Mouse (Mus musculus) limb, embryonic 14.5 days (tissue): ENCODE results near the gene Tmem147. TPM values are rescaled to one million over a fixed set of nuclear protein-coding genes. Genes with fewer than 3 reads are reported as not detected.
A peak's percentile ranks its signal among the peaks of the same experiment; 100 is the strongest.

ENCODE experiments used
- ATAC-seq: fragments of 200-750 bp; cut with Nextera tagmentation; 2 replicates; pipeline ENCODE4 v1.8.0; 2017; ENCODE audit warnings: low read depth, moderate number of reproducible peaks, moderate TSS enrichment; ENCODE audit not compliant: low FRiP score
- DNase-seq: peaks from one replicate; pipeline ENCODE4 v3.0.0-alpha.2; 2015; ENCODE audit warnings: low spot score
- H3K27ac ChIP-seq: fragments of 300-500 bp; sonication (generic); replicated peaks from 2 replicates; pipeline ENCODE4 v1.5.1; 2014; ENCODE audit warnings: low read depth, mild to moderate bottlenecking, low read length, moderate library complexity, mixed read lengths
- H3K27me3 ChIP-seq: fragments of 300-500 bp; sonication (generic); 2 replicates; pipeline ENCODE4 v1.6.1; 2014; ENCODE audit warnings: low read length, mixed read lengths; ENCODE audit not compliant: control insufficient read depth, insufficient read depth
- H3K36me3 ChIP-seq: fragments of 300-500 bp; sonication (generic); 2 replicates; pipeline ENCODE4 v1.6.1; 2014; ENCODE audit warnings: mild to moderate bottlenecking, low read length, moderate library complexity, mixed read lengths; ENCODE audit not compliant: control insufficient read depth, insufficient read depth
- H3K4me1 ChIP-seq: fragments of 300-500 bp; sonication (generic); 2 replicates; pipeline ENCODE4 v1.6.1; 2014; ENCODE audit warnings: antibody characterized with exemption, low read length, mixed read lengths; ENCODE audit not compliant: control insufficient read depth, insufficient read depth
- H3K4me2 ChIP-seq: fragments of 300-500 bp; sonication (generic); replicated peaks from 2 replicates; pipeline ENCODE4 v1.6.1; 2014; ENCODE audit warnings: low read depth, mild to moderate bottlenecking, low read length, moderate library complexity; ENCODE audit not compliant: severe bottlenecking
- H3K4me3 ChIP-seq: fragments of 300-500 bp; sonication (generic); replicated peaks from 2 replicates; pipeline ENCODE4 v1.5.1; 2014; ENCODE audit warnings: low read length
- H3K9ac ChIP-seq: fragments of 300-500 bp; sonication (generic); 2 replicates; pipeline ENCODE4 v1.6.1; 2014; ENCODE audit warnings: mild to moderate bottlenecking, low read depth, low read length, moderate library complexity; ENCODE audit not compliant: severe bottlenecking
- H3K9me3 ChIP-seq: fragments of 300-500 bp; sonication (generic); 2 replicates; pipeline ENCODE4 v1.6.1; 2016; ENCODE audit warnings: low read length; ENCODE audit not compliant: control insufficient read depth
- POLR2A ChIP-seq: fragments of 200-500 bp; IDR thresholded peaks from 2 replicates; pipeline ENCODE4 v1.8.0; 2012; ENCODE audit warnings: inconsistent platforms, mild to moderate bottlenecking, moderate library complexity, borderline replicate concordance; ENCODE audit not compliant: insufficient read depth, insufficient read length; ENCODE audit errors: extremely low read depth
- WGBS: fragments of 180-500 bp; shearing (Covaris S2); extraction: QIAGEN DNeasy Blood & Tissue Kit; methylation state at CpG from one replicate; pipeline ENCODE4 v1.1.7; 2014; 5-methylcytosine and 5-hydroxymethylcytosine counted together
- polyA plus RNA-seq, 2 experiments: library from polyadenylated mRNA; depleted of rRNA in 1 of 2; stranded (reverse) in 1 of 2; unstranded in 1 of 2; fragments of >200 nt; fragmentation: Nextera tagmentation in 1 of 2; extraction: Ambion mirVana in 1 of 2; gene quantifications; 2 replicates each; pipeline versions ENCODE4 v1.2.1 to v1.2.3; 2012 to 2014

The Tmem147 gene
- polyA plus RNA-seq, 2 experiments, result 178 to 231 TPM

DNA sequence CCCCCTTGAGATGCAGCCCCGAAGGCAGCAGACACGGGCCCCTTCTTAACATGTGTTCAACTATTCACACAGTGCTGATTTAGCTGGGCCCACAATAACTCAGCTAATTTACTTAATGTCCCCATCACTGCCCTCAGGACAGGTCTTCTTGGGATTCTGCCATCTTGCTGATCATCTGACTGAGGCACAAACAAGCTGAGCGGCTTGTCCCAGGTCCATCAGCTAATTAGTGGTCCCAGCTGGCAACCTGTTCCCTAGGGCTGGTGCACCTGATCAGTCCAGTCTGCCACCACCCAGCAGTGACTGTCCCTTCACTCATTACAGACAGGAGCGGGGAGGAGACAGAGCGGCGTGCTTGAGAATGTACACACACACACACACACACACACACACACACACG is 8.1 kb downstream of the Tmem147 start:
- no peak overlapping the region for H3K27ac ChIP-seq
- H3K4me3 ChIP-seq, result no peak overlapping the region
- H3K27me3 ChIP-seq, result peaks cover 15% of the 10 kb centered on the region
- H3K9me3 ChIP-seq, result no peaks in the 10 kb centered on the region
- H3K4me2 ChIP-seq, result no peak overlapping the region
- no peak for ATAC-seq
- H3K9ac ChIP-seq, result no peak overlapping the region
- no peak for DNase-seq
- 0 out of 2 replicates have a peak, but pooled peaks cover 5% of the 10 kb centered on the region for H3K36me3 ChIP-seq
- WGBS, result 72% methylated on average over 7 of the region's 7 CpGs
- no peak for TF ChIP-seq POLR2A
- peaks cover 7% of the 10 kb centered on the region; the same call in 1 of the 2 replicates for H3K4me1 ChIP-seq

DNA sequence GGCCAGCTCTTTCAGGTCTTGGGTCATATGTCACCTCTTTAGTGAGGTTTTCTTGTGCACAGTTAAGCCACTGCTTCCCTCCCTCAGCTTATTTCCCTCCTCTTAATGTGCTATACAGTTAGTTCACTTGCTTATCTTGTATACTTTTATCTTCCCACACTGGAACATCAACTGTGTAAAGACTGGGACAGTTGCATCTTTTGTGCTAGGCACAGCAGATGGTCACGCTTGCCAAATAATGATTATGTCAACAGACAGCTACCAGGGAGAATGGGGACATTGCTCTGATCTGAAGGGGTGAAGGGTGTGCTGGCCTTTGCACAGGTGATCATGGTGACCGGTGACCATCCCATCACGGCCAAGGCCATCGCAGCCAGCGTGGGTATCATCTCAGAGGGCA is 9.7 kb downstream of the Tmem147 start:
- no peak for TF ChIP-seq POLR2A
- no peak overlapping the region for H3K9ac ChIP-seq
- no peak overlapping the region for H3K4me3 ChIP-seq
- H3K4me2 ChIP-seq, result no peak overlapping the region
- no peak overlapping the region for H3K27ac ChIP-seq
- H3K27me3 ChIP-seq, result peaks cover 21% of the 10 kb centered on the region
- H3K36me3 ChIP-seq, result no peaks in the 10 kb centered on the region
- DNase-seq, result no peak
- ATAC-seq, result no peak
- peaks cover 7% of the 10 kb centered on the region; the same call in 1 of the 2 replicates for H3K4me1 ChIP-seq
- no peaks in the 10 kb centered on the region for H3K9me3 ChIP-seq
- 91% methylated on average over 5 of the region's 5 CpGs for WGBS

DNA sequence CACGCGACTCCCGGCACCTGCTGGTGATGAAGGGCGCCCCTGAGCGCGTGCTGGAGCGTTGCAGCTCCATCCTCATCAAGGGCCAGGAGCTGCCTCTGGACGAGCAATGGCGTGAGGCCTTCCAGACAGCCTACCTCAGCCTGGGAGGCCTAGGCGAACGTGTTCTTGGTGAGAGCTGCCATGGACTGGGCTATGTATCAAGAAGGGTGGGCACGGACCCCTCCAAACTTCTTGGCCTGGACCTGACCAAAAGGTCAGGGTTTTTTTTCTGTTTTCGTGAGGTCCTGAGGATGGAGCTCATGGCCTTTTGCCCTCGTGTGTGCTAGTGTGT is 11.7 kb downstream of the Tmem147 start:
- H3K9me3 ChIP-seq, result no peaks in the 10 kb centered on the region
- H3K36me3 ChIP-seq, result no peaks in the 10 kb centered on the region
- 10% methylated on average over 14 of the region's 14 CpGs for WGBS
- DNase-seq (no peak), ATAC-seq (no peak; the same call in 1 of the 2 replicates)
- no peak overlapping the region for H3K9ac ChIP-seq
- peaks cover 21% of the 10 kb centered on the region for H3K27me3 ChIP-seq
- no peak for TF ChIP-seq POLR2A
- peaks cover 7% of the 10 kb centered on the region; the same call in 1 of the 2 replicates for H3K4me1 ChIP-seq
- peak overlapping the region; percentile 32 for H3K4me3 ChIP-seq
- peak overlapping the region; percentile 59 for H3K4me2 ChIP-seq
- no peak overlapping the region for H3K27ac ChIP-seq

DNA sequence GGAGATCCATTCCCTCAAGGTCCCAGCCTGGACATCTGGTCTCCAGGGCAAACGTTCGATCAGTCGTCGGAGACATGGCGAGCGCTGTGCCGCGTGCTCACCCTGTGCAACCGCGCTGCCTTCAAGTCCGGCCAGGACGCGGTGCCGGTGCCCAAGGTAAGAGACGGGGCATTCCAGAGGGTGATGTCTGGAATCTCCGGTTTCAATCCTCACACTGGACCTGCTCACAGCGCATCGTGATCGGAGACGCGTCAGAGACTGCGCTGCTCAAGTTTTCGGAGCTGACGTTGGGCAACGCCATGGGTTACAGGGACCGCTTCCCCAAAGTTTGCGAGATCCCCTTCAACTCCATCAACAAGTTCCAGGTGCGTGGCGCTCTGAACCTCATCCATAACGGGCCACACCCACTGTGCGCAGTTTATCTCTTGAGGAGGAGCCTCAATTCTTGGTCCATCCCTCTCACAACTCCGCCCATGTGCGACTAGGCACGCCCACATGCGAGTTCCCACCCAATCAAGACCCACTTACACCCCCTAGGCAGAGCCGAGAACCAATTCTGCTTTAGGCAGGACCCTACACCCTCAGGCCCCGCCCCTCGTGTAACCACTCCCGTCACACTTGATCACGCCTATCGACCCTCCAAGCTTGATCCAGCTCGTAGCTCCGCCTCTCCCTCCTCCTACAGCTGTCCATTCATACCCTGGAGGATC is 12.2 kb downstream of the Tmem147 start:
- H3K9ac ChIP-seq, result peak overlapping the region; percentile 31; the same call in 1 of the 2 replicates
- no peak overlapping the region for H3K27ac ChIP-seq
- no peaks in the 10 kb centered on the region for H3K36me3 ChIP-seq
- no peaks in the 10 kb centered on the region for H3K9me3 ChIP-seq
- DNase-seq (peak; percentile 83), ATAC-seq (peak; percentile 92)
- WGBS, result 2% methylated on average over 43 of the region's 43 CpGs
- peak overlapping the region; percentile 32 for H3K4me3 ChIP-seq
- no peak for TF ChIP-seq POLR2A
- peaks cover 7% of the 10 kb centered on the region; the same call in 1 of the 2 replicates for H3K4me1 ChIP-seq
- H3K4me2 ChIP-seq, result peak overlapping the region; percentile 59
- peaks cover 21% of the 10 kb centered on the region for H3K27me3 ChIP-seq

DNA sequence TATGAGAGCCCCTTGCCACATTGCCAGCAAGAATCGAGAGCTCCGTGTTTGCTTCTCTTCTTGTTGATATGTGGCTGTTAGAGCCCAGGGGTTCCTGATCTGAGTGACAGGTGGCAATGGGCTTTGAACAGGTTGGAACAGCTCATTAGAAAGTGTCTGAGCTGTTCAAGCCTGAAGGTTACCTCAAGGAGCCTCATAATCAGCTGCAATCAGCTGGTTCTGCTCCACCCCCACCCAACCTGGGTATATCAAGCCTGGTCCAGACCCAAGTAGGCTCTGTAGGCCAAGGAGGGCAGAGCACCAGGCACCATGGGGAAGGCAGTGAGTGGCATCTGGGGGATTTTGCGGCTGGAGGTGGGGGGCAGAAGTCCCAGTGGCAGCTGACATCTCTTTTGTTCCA is 17.4 kb downstream of the Tmem147 start, which contains the start of gene Atp4a:
Atp4a (plus strand) TSS at position 268 of the 400 bp plus-strand sequence.
- DNase-seq (no peak), ATAC-seq (no peak)
- Histone ChIP-seq H3K27me3 (peaks cover 13% of the 10 kb centered on the region), H3K4me3 (no peak within 1 kb of the TSS), H3K36me3 (no peaks in the 10 kb centered on the region), H3K4me2 (no peak within 1 kb of the TSS), H3K9me3 (no peaks in the 10 kb centered on the region), H3K27ac (no peak within 1 kb of the TSS), H3K4me1 (peaks cover 2% of the 10 kb centered on the region; the same call in 1 of the 2 replicates), H3K9ac (no peak within 1 kb of the TSS)
- WGBS, result 85% methylated on average over 3 of the region's 3 CpGs
- TF ChIP-seq POLR2A, result no peak

DNA sequence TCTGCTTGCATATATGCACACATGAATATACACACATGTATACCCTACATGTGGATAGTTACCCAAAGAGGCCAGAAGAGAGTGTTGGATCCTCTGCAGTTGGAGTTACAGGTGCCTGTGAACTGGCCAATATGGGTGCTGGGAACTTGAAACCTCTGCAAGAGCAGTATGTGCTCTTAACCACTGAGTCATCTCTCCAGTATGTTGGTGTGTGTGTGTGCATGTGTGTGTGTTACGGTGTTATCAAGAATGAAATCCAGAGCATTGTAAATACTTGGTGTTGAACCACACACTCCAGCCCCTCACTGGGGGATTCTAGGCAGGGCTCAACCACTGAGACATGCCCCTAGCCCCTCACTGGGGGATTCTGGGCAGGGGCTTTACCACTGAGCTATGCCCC is 21.9 kb downstream of the Tmem147 start:
- DNase-seq, result no peak
- H3K27ac ChIP-seq, result no peak overlapping the region
- no peaks in the 10 kb centered on the region for H3K27me3 ChIP-seq
- WGBS, result 93% methylated on average over 1 of the region's 1 CpGs
- no peak overlapping the region for H3K4me2 ChIP-seq
- no peaks in the 10 kb centered on the region for H3K9me3 ChIP-seq
- ATAC-seq, result no peak
- H3K4me3 ChIP-seq, result no peak overlapping the region
- no peaks in the 10 kb centered on the region for H3K36me3 ChIP-seq
- no peak overlapping the region for H3K9ac ChIP-seq
- H3K4me1 ChIP-seq, result no peaks in the 10 kb centered on the region
- TF ChIP-seq POLR2A, result no peak
